8 mouse cellular contexts compared by ENCODE assay signal in genomic region chr4:49844274-49844827, GRCm38 (mm10). TPM values are rescaled to one million over a fixed set of nuclear protein-coding genes. Genes with fewer than 3 reads are reported as not detected.
DNase-seq lines count a peak whose midpoint lies in the region; ATAC-seq and TF ChIP-seq lines count a peak whose summit lies in the region.

No protein-coding gene starts in this region.

- H3K27me3 ChIP-seq in heart, postnatal 0 days (ENCODE audit: control insufficient read depth, insufficient read depth, low read length): peaks cover 39% of the 10 kb centered on the region
- H3K27me3 ChIP-seq in hindbrain, embryonic 12.5 days: peaks cover 45% of the 10 kb centered on the region
- H3K27me3 ChIP-seq in midbrain, embryonic 13.5 days: peaks cover 48% of the 10 kb centered on the region

- H3K4me2 ChIP-seq in heart, postnatal 0 days (ENCODE audit: low read depth, low read length): peak overlapping the region; percentile 83
- H3K4me2 ChIP-seq in hindbrain, embryonic 12.5 days (replicated peaks): peak overlapping the region; percentile 98
- peak overlapping the region; percentile 86 for H3K4me2 ChIP-seq in midbrain, embryonic 13.5 days (replicated peaks)

- peaks cover 11% of the 10 kb centered on the region; the same call in 1 of the 2 replicates for H3K4me1 ChIP-seq in heart, postnatal 0 days (ENCODE audit: control insufficient read depth, insufficient read depth)
- H3K4me1 ChIP-seq in hindbrain, embryonic 12.5 days: peaks cover 10% of the 10 kb centered on the region
- peaks cover 16% of the 10 kb centered on the region for H3K4me1 ChIP-seq in midbrain, embryonic 13.5 days (replicated peaks)

- no peaks in the 10 kb centered on the region for H3K9me3 ChIP-seq in heart, postnatal 0 days (replicated peaks; ENCODE audit: control insufficient read depth, low read length)
- no peaks in the 10 kb centered on the region for H3K9me3 ChIP-seq in hindbrain, embryonic 12.5 days (replicated peaks)
- H3K9me3 ChIP-seq in midbrain, embryonic 13.5 days: no peaks in the 10 kb centered on the region

- H3K4me3 ChIP-seq in heart, postnatal 0 days (ENCODE audit: low read depth, low read length): peak overlapping the region; percentile 53
- peak overlapping the region; percentile 59 for H3K4me3 ChIP-seq in hindbrain, embryonic 12.5 days
- H3K4me3 ChIP-seq in midbrain, embryonic 13.5 days (replicated peaks): peak overlapping the region; percentile 54

- WGBS in heart, postnatal 0 days: 3% methylated on average over 33 of the region's 33 CpGs
- WGBS in hindbrain, embryonic 12.5 days: 4% methylated on average over 33 of the region's 33 CpGs
- WGBS in midbrain, embryonic 13.5 days: 2% methylated on average over 33 of the region's 33 CpGs

- TF ChIP-seq POLR2A in brain, embryonic 14.5 days (IDR thresholded peaks at IDR 0.05; ENCODE audit: borderline replicate concordance, extremely low read depth, insufficient read depth, insufficient read length, poor library complexity, severe bottlenecking): no peak

- no peak overlapping the region for H3K27ac ChIP-seq in heart, postnatal 0 days (ENCODE audit: low read depth)
- no peak overlapping the region for H3K27ac ChIP-seq in hindbrain, embryonic 12.5 days
- H3K27ac ChIP-seq in midbrain, embryonic 13.5 days: no peak overlapping the region

- no peak overlapping the region for H3K9ac ChIP-seq in heart, postnatal 0 days (replicated peaks; ENCODE audit: low read depth, low read length)
- H3K9ac ChIP-seq in hindbrain, embryonic 12.5 days: peak overlapping the region; percentile 66
- H3K9ac ChIP-seq in midbrain, embryonic 13.5 days (replicated peaks): peak overlapping the region; percentile 63

- intact Hi-C loops in heart, postnatal 25 days (cut with DNase I): loop anchor here (10.0 kb wide), 1 partner anchor 110 kb away; no protein-coding TSS in a partner anchor

- no peak for TF ChIP-seq EP300 in heart, postnatal 0 days (IDR thresholded peaks at IDR 0.05; ENCODE audit: low read depth)

- TF ChIP-seq CTCF in heart, postnatal 0 days (IDR thresholded peaks at IDR 0.05; ENCODE audit: low read depth): no peak
- TF ChIP-seq CTCF in brain, embryonic 14.5 days (IDR thresholded peaks at IDR 0.05; ENCODE audit: borderline replicate concordance, extremely low read depth, insufficient read depth, insufficient read length): no peak

- no peak for ATAC-seq in heart, postnatal 0 days (ENCODE audit: insufficient read depth, low read depth)
- ATAC-seq in hindbrain, embryonic 12.5 days (ENCODE audit: low FRiP score): peak; percentile 57
- peak; percentile 41 for ATAC-seq in midbrain, embryonic 13.5 days
- no peak for ATAC-seq in erythroid progenitor cell, adult 5-6 weeks (replicated peaks; ENCODE audit: low FRiP score, poor library complexity, severe bottlenecking)

- no peaks in the 10 kb centered on the region for H3K36me3 ChIP-seq in heart, postnatal 0 days (replicated peaks; ENCODE audit: control insufficient read depth, insufficient read depth, low read length)
- H3K36me3 ChIP-seq in hindbrain, embryonic 12.5 days: no peaks in the 10 kb centered on the region
- H3K36me3 ChIP-seq in midbrain, embryonic 13.5 days: no peaks in the 10 kb centered on the region

- no peak for DNase-seq in heart, postnatal 0 days (ENCODE audit: low spot score)
- no peak for DNase-seq in heart, postnatal 25 days (ENCODE audit: low spot score)
- DNase-seq in brain, embryonic 14.5 days (ENCODE audit: low read depth): peak; percentile 36
- DNase-seq in thymus, postnatal 14 days: no peak
- DNase-seq in c-Kit-positive CD71-positive TER-119-positive erythroid progenitor cells, embryonic 14.5 days (ENCODE audit: low spot score): no peak

RNA-seq across cellular contexts. Expression of gene Grin3a, which starts 1.2 kb away (rescaled TPM):
- under 0.01 TPM in 1 of 2 replicates, not detected in the other for total RNA-seq in heart, postnatal 0 days (2014; rRNA removed; ENCODE audit: low replicate concordance)
- 0.08 and 0.10 TPM in 2 replicates for polyA plus RNA-seq in heart, postnatal 0 days (2015; fragmentation: Nextera tagmentation; extraction: Ambion mirVana)
- total RNA-seq in heart, postnatal 25 days (2021): under 1 TPM; 0.17 to 0.29 TPM
- polyA plus RNA-seq in brain, embryonic 14.5 days (2012; rRNA removed): 7.7 and 18.1 TPM in 2 replicates
- polyA plus RNA-seq in hindbrain, embryonic 12.5 days (2016; fragmentation: Nextera tagmentation; extraction: Ambion mirVana): 4.2 and 4.4 TPM in 2 replicates
- polyA plus RNA-seq in midbrain, embryonic 13.5 days (2015; fragmentation: Nextera tagmentation; extraction: Ambion mirVana): 6.6 and 6.7 TPM in 2 replicates
- not detected in 2 replicates for total RNA-seq in erythroid progenitor cell, adult 5-6 weeks (2015; ENCODE audit: low replicate concordance)
- total RNA-seq in erythroid progenitor cell, adult 5-6 weeks (2017; ENCODE audit: low replicate concordance): not detected in 2 replicates

Comparison
In these comparisons a context has a peak if more than half of its experiments do, and no peak if none do; other contexts are left out.
1. ATAC-seq: peak in hindbrain, embryonic 12.5 days (single experiment) and midbrain, embryonic 13.5 days (single experiment); none in heart, postnatal 0 days (single experiment) and erythroid progenitor cell, adult 5-6 weeks (single experiment).
2. Peak in every context shown above with its lines, with median percentiles within 50 percentile points of each other: H3K4me2 ChIP-seq and H3K4me3 ChIP-seq.